Mouse (Mus musculus): Measurements from ENCODE around the gene Gm17374. TPM values are rescaled to one million over a fixed set of nuclear protein-coding genes. Genes with fewer than 3 reads are reported as not detected.
A peak's percentile ranks its signal among the peaks of the same experiment; 100 is the strongest.
"Not testable (repeated sequence)": the region's sequence is repeated elsewhere in the genome, so short reads cannot be mapped to it uniquely, and the experiment has no call there.

Gm17374 gene
- not detected in 2 replicates for polyA plus RNA-seq (2012; rRNA removed)

DNA sequence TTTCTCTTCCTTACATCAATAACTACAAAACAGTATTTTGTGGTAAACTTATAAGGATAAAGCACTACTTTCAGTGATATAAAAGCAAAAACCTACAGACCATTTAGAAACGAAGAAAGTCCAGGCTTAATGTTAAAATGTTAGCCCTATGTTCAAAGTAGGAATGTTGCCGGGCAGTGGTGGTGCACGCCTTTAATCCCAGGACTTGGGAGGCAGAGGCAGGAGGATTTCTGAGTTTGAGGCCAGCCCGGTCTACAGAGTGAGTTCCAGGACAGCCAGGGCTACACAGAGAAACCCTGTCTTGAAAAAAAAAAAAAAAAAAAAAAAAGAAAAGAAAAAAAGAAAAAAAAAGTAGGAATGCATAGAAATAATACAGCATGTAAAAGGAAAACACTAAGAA, at the start of gene Gm17374:
Gm17374 (plus strand) TSS at position 301 of the 400 bp plus-strand sequence.
- not testable (repeated sequence) for H3K27ac ChIP-seq (ENCODE audit: insufficient read depth, low read length); H3K4me1 ChIP-seq (ENCODE audit: control insufficient read depth, insufficient read depth, low read length); H3K4me3 ChIP-seq (ENCODE audit: insufficient read depth, low read length)

DNA sequence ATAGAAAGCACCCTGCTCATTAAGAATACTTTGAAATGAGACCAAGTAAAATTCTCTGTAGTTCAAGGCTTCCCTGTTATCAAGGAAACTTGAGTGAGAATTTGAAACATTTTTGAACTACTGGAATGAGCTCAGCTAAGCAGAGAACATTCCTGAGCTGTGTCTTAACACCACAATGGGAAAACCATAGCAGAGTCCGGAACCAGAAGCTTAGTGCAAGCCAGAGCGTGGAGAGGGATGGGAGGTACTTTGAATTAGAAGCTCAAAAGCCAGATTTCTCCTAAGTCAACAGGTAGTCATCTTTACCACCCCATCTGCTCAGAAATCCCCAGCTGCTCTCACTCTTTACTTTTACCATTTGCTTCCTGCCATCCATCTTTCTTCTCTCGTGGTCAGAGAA, 46.9 kb upstream of the Gm17374 start:
- no peaks in the 10 kb centered on the region for H3K4me1 ChIP-seq (ENCODE audit: control insufficient read depth, insufficient read depth, low read length)
- no peak for TF ChIP-seq POLR2A (IDR thresholded peaks at IDR 0.05; ENCODE audit: extremely low read depth, insufficient read depth, low read length)
- no peak for TF ChIP-seq CTCF (IDR thresholded peaks at IDR 0.05; ENCODE audit: extremely low read depth, insufficient read depth, low read length)
- no peak overlapping the region for H3K27ac ChIP-seq (ENCODE audit: insufficient read depth, low read length)
- no peak overlapping the region for H3K4me3 ChIP-seq (ENCODE audit: insufficient read depth, low read length)

DNA sequence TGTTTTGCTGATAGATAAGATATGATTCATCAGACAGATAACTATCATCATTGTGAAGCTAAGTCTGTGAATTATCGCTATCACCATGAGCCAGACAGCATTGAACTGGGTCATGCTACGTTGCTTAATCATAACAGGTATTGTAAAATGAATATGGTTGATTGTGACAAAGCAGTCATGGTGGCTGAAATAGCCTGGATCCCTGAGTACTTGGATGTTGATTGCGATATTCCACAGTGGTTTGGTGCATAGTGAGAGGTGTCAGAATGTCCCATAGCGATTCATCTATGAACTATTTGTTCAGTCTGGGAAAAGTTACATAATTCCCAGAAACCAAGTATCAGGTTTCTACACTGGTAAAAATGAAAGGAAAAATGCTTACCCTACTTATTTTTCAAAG, 44.2 kb upstream of the Gm17374 start:
- no peak overlapping the region for H3K27ac ChIP-seq (ENCODE audit: insufficient read depth, low read length)
- H3K4me1 ChIP-seq (ENCODE audit: control insufficient read depth, insufficient read depth, low read length) = no peaks in the 10 kb centered on the region
- no peak overlapping the region for H3K4me3 ChIP-seq (ENCODE audit: insufficient read depth, low read length)
- TF ChIP-seq POLR2A (IDR thresholded peaks at IDR 0.05; ENCODE audit: extremely low read depth, insufficient read depth, low read length) (no peak), CTCF (IDR thresholded peaks at IDR 0.05; ENCODE audit: extremely low read depth, insufficient read depth, low read length) (no peak)

DNA sequence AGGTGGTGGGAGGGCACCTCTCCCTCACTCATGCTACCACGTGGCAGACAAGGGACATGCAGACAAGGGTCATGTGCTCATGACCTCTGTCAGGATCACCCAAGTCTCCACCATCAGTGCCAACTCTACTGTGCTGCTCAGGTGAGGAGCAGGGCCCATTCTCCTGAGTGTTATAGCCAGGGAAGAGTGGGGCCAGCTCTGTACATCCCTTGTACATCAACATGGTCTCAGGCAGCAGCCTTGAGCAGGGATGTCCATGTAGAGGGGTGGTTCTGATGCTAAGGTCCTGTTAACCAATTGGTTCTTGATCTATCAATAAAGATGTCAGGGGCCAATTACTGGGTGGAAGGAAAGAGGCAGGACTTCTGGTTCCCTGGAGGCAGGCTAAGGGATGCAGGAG, 42.9 kb upstream of the Gm17374 start:
- TF ChIP-seq POLR2A (IDR thresholded peaks at IDR 0.05; ENCODE audit: extremely low read depth, insufficient read depth, low read length) (no peak), CTCF (IDR thresholded peaks at IDR 0.05; ENCODE audit: extremely low read depth, insufficient read depth, low read length) (no peak)
- H3K4me3 ChIP-seq (ENCODE audit: insufficient read depth, low read length) = no peak overlapping the region
- no peaks in the 10 kb centered on the region for H3K4me1 ChIP-seq (ENCODE audit: control insufficient read depth, insufficient read depth, low read length)
- H3K27ac ChIP-seq (ENCODE audit: insufficient read depth, low read length) = no peak overlapping the region

DNA sequence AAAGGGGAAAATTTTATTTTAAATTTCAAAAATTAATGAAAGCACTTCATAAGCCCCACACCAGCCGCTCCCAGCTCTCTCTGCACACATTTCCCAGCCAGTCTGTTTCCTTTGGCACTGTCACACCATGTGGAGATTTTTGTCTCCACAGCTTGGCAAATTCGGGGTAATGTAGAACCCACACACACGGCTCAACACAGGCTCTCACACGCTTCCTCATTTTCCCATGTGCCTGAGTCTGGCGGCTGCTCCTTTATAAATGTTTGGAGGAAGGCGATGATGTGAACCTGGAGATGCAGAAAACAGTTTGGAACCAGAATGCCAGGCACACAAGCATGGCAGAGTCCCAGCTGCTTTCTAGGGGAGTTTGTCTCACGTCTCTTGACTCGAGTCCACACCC, 38.0 kb upstream of the Gm17374 start:
- Histone ChIP-seq H3K27ac (ENCODE audit: insufficient read depth, low read length) (no peak overlapping the region), H3K4me3 (ENCODE audit: insufficient read depth, low read length) (no peak overlapping the region), H3K4me1 (ENCODE audit: control insufficient read depth, insufficient read depth, low read length) (no peaks in the 10 kb centered on the region)
- TF ChIP-seq CTCF (IDR thresholded peaks at IDR 0.05; ENCODE audit: extremely low read depth, insufficient read depth, low read length) = no peak
- TF ChIP-seq POLR2A (IDR thresholded peaks at IDR 0.05; ENCODE audit: extremely low read depth, insufficient read depth, low read length) = no peak

DNA sequence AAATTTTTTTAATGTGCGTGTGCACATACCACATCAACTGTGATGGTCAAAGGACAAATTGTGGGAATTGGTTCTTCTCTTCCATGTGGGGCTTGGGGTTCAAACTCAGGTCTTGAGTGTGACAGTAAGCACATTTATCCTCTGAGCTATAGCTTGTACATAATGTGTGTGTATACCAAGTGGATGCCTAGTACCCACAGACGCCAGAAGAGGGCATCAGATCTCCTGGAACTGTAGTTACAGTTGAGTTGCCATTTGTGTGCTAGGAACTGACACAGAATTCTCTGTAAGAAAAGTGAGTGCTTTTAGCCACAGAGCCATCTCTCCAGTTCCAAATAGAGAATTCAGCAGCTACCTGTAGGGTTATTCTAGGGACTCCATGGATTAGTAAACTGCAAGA, 26.3 kb upstream of the Gm17374 start:
- TF ChIP-seq CTCF (IDR thresholded peaks at IDR 0.05; ENCODE audit: extremely low read depth, insufficient read depth, low read length) (no peak), POLR2A (IDR thresholded peaks at IDR 0.05; ENCODE audit: extremely low read depth, insufficient read depth, low read length) (no peak)
- Histone ChIP-seq H3K4me3 (ENCODE audit: insufficient read depth, low read length) (no peak overlapping the region), H3K4me1 (ENCODE audit: control insufficient read depth, insufficient read depth, low read length) (no peaks in the 10 kb centered on the region), H3K27ac (ENCODE audit: insufficient read depth, low read length) (no peak overlapping the region)

DNA sequence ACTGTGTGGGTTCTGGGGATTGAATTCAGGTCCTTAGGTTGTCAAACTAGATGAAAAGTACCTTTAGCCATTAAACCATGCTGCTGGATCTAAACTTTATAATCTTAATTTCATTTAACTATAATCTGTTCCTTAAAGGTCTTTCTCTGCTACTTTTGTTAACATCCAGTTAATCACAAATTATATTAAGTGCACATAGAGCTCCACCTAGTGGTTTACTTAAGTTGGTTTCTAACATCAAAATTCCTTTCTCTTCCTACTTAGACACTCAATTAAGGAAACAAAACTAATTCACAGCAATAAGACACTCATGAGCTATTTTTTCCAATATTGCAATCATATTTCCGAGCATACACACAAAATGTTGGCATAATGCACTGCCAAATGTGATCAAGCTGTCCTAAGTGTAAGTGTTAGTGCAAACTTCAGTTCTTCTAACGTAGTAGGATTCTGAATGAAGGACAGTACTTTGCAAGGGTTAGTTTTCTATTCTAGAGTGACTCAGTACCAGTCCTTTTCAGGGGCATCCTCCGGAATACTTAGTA, 7.4 kb downstream of the Gm17374 start:
- no peak overlapping the region for H3K4me3 ChIP-seq (ENCODE audit: insufficient read depth, low read length)
- no peak overlapping the region for H3K27ac ChIP-seq (ENCODE audit: insufficient read depth, low read length)
- no peak for TF ChIP-seq POLR2A (IDR thresholded peaks at IDR 0.05; ENCODE audit: extremely low read depth, insufficient read depth, low read length)
- no peak for TF ChIP-seq CTCF (IDR thresholded peaks at IDR 0.05; ENCODE audit: extremely low read depth, insufficient read depth, low read length)
- no peaks in the 10 kb centered on the region for H3K4me1 ChIP-seq (ENCODE audit: control insufficient read depth, insufficient read depth, low read length)

DNA sequence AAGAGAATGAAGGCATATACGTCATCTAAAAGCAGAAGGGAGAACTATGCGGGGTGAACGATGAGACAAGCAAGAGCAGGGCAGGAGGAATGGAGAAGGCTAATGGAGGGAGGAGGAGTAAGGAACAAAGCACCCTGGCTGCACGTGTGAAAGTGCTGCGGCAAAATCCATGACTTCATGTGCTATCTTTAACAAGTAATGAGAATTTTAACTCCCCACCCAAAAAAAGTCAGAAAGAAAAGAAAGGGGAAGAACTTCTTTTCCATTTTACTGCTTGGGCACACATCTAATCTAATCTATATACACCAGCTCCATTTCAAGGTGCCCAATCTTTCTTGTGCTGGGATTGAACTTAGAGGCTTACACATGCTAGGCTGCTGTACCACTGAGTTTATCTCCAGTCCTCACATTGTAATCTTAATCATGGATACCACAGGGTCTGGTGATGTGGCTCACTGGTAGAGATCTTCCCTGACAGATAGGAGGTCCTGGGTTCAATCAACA, 11.6 kb downstream of the Gm17374 start:
- H3K4me3 ChIP-seq (ENCODE audit: insufficient read depth, low read length) = no peak overlapping the region
- no peaks in the 10 kb centered on the region for H3K4me1 ChIP-seq (ENCODE audit: control insufficient read depth, insufficient read depth, low read length)
- TF ChIP-seq CTCF (IDR thresholded peaks at IDR 0.05; ENCODE audit: extremely low read depth, insufficient read depth, low read length) = no peak
- no peak for TF ChIP-seq POLR2A (IDR thresholded peaks at IDR 0.05; ENCODE audit: extremely low read depth, insufficient read depth, low read length)
- H3K27ac ChIP-seq (ENCODE audit: insufficient read depth, low read length) = no peak overlapping the region

DNA sequence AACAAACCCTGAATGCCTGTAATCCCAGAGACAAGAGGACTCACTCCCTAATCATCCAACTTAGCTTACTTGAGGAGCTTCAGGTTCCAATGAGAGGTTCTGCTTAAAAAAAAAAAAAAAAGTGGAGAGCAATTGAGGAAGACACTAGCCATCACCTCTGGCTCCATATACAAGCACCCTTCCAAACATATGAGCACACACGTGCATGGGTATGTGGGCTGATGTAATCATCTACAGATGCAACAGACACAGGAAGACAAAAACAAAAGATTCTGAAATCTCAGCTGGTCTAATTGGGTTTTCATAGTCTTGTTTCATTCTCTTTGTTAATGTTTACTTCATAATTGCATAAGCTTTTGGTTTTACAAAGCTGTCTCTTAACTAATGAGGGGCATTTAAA, 17.2 kb downstream of the Gm17374 start:
- Histone ChIP-seq H3K4me1 (ENCODE audit: control insufficient read depth, insufficient read depth, low read length) (peaks cover 2% of the 10 kb centered on the region; the same call in 1 of the 2 replicates), H3K4me3 (ENCODE audit: insufficient read depth, low read length) (peak overlapping the region; percentile 61; the same call in 1 of the 2 replicates), H3K27ac (ENCODE audit: insufficient read depth, low read length) (no peak overlapping the region)
- TF ChIP-seq POLR2A (IDR thresholded peaks at IDR 0.05; ENCODE audit: extremely low read depth, insufficient read depth, low read length) (no peak), CTCF (IDR thresholded peaks at IDR 0.05; ENCODE audit: extremely low read depth, insufficient read depth, low read length) (no peak)

DNA sequence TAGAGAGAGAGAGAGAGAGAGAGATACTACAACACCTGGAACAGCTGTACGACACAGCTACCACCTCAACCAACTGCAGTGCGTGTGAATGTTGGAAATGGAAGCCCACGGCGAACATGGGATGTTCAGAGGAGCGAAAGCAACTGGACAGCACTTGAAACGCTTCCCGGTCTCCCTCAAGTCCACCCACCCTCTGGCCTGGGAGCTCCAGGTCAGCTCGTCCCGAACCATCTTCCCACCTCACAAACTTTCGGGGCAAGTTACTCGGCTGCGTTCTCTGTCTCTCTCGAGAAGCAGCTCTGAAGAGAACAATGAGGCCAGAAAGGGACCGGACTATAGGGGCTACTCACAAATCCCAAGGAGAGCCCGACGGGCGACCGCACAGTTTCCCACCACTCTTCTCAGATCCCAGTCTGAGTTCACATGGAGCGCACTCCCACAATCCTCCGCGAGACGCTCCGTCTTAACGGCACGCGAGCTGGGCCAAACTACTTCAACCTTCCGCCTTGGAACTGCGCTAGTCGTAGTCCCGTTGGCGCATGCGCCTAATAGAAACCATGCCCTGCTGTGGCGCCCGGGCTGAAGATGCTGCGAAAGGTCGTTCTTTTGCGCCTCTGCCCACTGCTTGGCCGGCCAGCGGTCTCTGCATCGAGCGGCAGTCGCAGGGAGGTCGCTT, 18.4 kb downstream of the Gm17374 start, which contains the start of the genes Esf1 and Ndufaf5:
Esf1 (minus strand) TSS at position 438 of the 676 bp plus-strand sequence.
Ndufaf5 (plus strand) TSS at position 523 of the 676 bp plus-strand sequence.
- Histone ChIP-seq H3K4me1 (ENCODE audit: control insufficient read depth, insufficient read depth, low read length) (peaks cover 2% of the 10 kb centered on the region; the same call in 1 of the 2 replicates), H3K27ac (ENCODE audit: insufficient read depth, low read length) (peak within 1 kb of the TSS; percentile 11; the same call in 1 of the 2 replicates), H3K4me3 (ENCODE audit: insufficient read depth, low read length) (peak within 1 kb of the TSS; percentile 61)
- TF ChIP-seq CTCF (IDR thresholded peaks at IDR 0.05; ENCODE audit: extremely low read depth, insufficient read depth, low read length) (no peak), POLR2A (IDR thresholded peaks at IDR 0.05; ENCODE audit: extremely low read depth, insufficient read depth, low read length) (peak; percentile 93)
